Mouse (Mus musculus) liver, embryonic 11.5 days (tissue): ENCODE measurements around the gene Enpp3. TPM values are rescaled to one million over a fixed set of nuclear protein-coding genes. Genes with fewer than 3 reads are reported as not detected.

ENCODE experiments used
- ATAC-seq: fragments of 200-750 bp; cut with Nextera tagmentation; replicated peaks from 2 replicates; pipeline ENCODE4 v1.8.0; 2017; ENCODE audit warnings: moderate number of reproducible peaks, mild to moderate bottlenecking, moderate TSS enrichment, moderate library complexity; ENCODE audit not compliant: low FRiP score
- DNase-seq: peaks from one replicate; pipeline ENCODE4 v3.0.0-alpha.2; 2017; ENCODE audit warnings: low spot score
- H3K27ac ChIP-seq: fragments of 300-500 bp; sonication (generic); 2 replicates; pipeline ENCODE4 v1.5.1; 2014; ENCODE audit warnings: mild to moderate bottlenecking, low read depth, low read length, control low read depth
- H3K27me3 ChIP-seq: fragments of 300-500 bp; sonication (generic); replicated peaks from 2 replicates; pipeline ENCODE4 v1.6.1; 2014; ENCODE audit warnings: low read length, mixed read lengths; ENCODE audit not compliant: control insufficient read depth, insufficient read depth
- H3K36me3 ChIP-seq: fragments of 300-500 bp; sonication (generic); 2 replicates; pipeline ENCODE4 v1.6.1; 2014; ENCODE audit warnings: mild to moderate bottlenecking, low read length, moderate library complexity, mixed read lengths; ENCODE audit not compliant: control insufficient read depth, insufficient read depth
- H3K4me1 ChIP-seq: fragments of 300-500 bp; sonication (generic); replicated peaks from 2 replicates; pipeline ENCODE4 v1.6.1; 2014; ENCODE audit warnings: low read length, mixed read lengths; ENCODE audit not compliant: control insufficient read depth, insufficient read depth
- H3K4me2 ChIP-seq: fragments of 300-500 bp; sonication (generic); 2 replicates; pipeline ENCODE4 v1.6.1; 2014; ENCODE audit warnings: mild to moderate bottlenecking, control low read depth, moderate library complexity
- H3K4me3 ChIP-seq: fragments of 300-500 bp; sonication (generic); 2 replicates; pipeline ENCODE4 v1.5.1; 2014; ENCODE audit warnings: low read depth, low read length, control low read depth
- H3K9ac ChIP-seq: fragments of 300-500 bp; sonication (generic); 2 replicates; pipeline ENCODE4 v1.6.1; 2014; ENCODE audit warnings: low read depth, low read length, control low read depth
- H3K9me3 ChIP-seq: fragments of 300-500 bp; sonication (generic); 2 replicates; pipeline ENCODE4 v1.6.1; 2016; ENCODE audit warnings: low read length, inconsistent platforms, mixed read lengths; ENCODE audit not compliant: control insufficient read depth
- WGBS: fragments of 180-500 bp; shearing (Covaris S2); extraction: QIAGEN DNeasy Blood & Tissue Kit; methylation state at CpG from one replicate; pipeline ENCODE4 v1.1.7; 2014; 5-methylcytosine and 5-hydroxymethylcytosine counted together
- polyA plus RNA-seq: library from polyadenylated mRNA; unstranded; fragments of >200 nt; fragmentation: Nextera tagmentation; extraction: Ambion mirVana; gene quantifications from 2 replicates; pipeline ENCODE4 v1.2.1, GENCODE M21; 2014

The Enpp3 gene
- polyA plus RNA-seq, 1 experiment from 2014 or later = 2.4 TPM

DNA sequence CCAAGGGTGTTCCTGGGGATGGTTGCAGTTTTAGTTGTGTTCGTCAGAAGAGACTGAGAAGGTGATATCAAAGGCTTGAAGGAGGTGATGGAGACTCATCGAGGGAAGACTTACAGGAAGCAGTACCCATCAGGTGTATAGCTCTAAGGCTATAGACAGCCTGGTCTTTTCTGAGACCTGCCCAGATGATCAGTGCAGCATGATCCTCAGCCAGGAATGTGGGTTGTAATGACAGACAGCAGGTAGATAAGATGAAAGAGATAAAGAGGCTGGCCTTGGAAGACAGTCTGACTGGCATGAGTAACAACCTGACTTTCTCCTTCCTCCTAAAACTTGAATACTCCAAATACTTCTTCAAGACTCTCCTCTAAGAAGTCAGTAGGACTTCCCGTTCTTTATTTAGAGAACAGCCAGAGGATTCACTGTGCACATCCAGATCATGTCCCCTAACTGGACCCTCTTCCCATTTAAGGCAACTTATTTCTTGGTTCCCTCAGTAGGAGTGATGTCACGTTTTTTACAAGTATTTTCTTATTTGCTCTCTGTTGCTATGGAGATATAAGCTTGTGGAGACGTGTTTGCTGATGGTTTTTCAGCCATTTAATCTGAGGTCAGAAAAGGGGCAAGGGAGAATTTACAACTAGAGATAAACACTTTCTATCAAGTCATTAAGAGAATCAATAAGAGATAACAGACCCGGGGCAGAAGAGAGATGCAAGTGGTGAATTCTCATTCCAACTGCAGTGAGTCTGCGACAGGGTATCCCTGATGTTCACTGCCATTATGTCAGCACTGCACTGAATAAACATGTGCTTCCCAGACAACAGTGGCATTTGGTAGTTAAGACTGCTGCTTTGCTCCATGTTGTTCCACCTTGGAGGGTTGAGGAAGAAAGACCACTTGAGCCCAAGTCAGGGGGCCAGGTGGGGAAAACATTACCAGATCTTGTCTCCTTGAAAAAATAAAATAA, 101.1 kb downstream of the Enpp3 start:
- Histone ChIP-seq H3K4me2 (no peak overlapping the region), H3K27ac (no peak overlapping the region), H3K4me3 (no peak overlapping the region), H3K9ac (no peak overlapping the region), H3K27me3 (no peaks in the 10 kb centered on the region), H3K4me1 (no peaks in the 10 kb centered on the region), H3K9me3 (no peaks in the 10 kb centered on the region), H3K36me3 (no peaks in the 10 kb centered on the region)
- no peak for DNase-seq
- 54% methylated on average over 7 of the region's 7 CpGs for WGBS
- no peak for ATAC-seq

DNA sequence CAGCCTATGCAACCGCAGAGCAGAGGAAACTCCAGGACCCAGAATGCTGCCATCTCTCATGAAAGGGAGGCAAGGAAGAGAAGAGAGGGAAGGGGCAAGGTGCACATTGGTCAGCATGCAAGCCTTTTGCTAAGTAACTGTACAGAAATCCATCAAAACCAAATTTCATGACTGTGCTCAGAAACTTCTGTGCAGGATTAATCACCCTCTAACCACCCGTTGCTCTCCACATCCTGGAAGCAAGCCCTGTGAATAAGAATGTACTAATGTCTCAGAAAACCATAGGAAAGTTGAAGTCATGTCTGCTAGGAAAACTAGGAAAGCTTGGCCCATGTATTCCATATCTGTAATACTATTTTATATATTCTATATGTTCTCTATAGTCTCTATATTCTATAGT, 103.5 kb downstream of the Enpp3 start:
- no peaks in the 10 kb centered on the region for H3K4me1 ChIP-seq
- no peaks in the 10 kb centered on the region for H3K27me3 ChIP-seq
- ATAC-seq (no peak), DNase-seq (no peak)
- H3K27ac ChIP-seq = no peak overlapping the region
- H3K4me2 ChIP-seq = no peak overlapping the region
- H3K9ac ChIP-seq = no peak overlapping the region
- H3K9me3 ChIP-seq = no peaks in the 10 kb centered on the region
- no peaks in the 10 kb centered on the region for H3K36me3 ChIP-seq
- WGBS = 72% methylated on average over 2 of the region's 2 CpGs
- H3K4me3 ChIP-seq = no peak overlapping the region

DNA sequence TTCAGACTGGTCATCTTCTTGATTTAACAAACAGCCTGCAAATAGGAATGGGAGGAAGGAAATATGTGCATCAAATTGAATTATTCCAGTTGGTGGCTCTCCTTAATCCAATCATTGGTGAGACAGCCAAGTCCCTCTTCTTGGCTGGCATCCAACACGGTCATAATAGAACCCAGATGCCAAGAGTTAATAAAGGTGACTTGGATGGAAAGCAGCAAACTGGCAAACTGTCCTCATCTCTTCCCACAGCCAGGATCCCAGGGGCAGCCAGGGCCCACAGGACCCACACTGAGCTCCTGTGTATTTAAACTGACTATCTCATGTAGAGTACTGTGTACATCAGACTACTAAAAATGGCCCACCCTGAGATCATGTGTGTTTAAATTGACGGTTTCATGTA, 104.2 kb downstream of the Enpp3 start:
- H3K27ac ChIP-seq = no peak overlapping the region
- WGBS = 81% methylated on average over 2 of the region's 2 CpGs
- H3K9ac ChIP-seq = no peak overlapping the region
- no peak overlapping the region for H3K4me2 ChIP-seq
- H3K27me3 ChIP-seq = no peaks in the 10 kb centered on the region
- H3K9me3 ChIP-seq = no peaks in the 10 kb centered on the region
- ATAC-seq (no peak), DNase-seq (no peak)
- H3K36me3 ChIP-seq = no peaks in the 10 kb centered on the region
- H3K4me1 ChIP-seq = no peaks in the 10 kb centered on the region
- no peak overlapping the region for H3K4me3 ChIP-seq

DNA sequence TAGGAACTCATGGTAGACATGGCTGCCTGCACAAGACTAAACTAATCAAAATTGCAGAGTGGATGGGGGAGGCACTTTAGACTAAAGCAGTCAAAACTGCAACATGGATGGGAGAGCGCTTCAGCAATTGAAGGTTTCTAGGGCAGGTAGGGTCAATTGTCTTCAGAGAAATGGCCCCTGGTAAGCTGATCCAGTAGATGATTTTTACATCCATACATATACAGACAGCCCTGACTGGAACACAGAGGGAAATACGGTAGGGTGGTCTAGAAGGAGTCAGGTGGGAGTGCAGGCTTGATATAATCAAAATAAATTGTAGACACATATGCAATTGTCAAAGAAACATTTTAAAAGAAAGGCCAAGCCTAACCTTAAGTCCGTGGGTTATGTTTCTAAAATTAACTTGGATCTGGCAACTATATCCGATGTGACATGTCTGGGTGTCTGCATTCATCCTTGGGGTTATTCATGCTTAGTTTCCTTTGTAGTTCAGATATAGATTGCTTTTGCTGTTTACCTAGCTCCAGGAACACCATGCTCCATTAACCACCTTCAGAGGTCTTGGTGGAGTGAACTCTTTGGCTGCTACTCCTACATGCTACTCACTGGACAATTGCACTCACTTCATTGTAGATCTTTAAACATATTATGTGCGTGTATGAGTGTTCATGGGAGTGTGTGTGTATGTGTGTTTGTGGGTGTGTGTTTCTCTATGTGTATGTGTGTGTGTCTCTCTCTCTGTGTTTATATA, 107.4 kb downstream of the Enpp3 start:
- DNase-seq (no peak), ATAC-seq (no peak)
- Histone ChIP-seq H3K4me3 (no peak overlapping the region), H3K27me3 (no peaks in the 10 kb centered on the region), H3K9ac (no peak overlapping the region), H3K4me1 (peaks cover 7% of the 10 kb centered on the region; the same call in 1 of the 2 replicates), H3K9me3 (no peaks in the 10 kb centered on the region), H3K27ac (no peak overlapping the region), H3K36me3 (no peaks in the 10 kb centered on the region), H3K4me2 (no peak overlapping the region)
- WGBS = 86% methylated on average over 5 of the region's 5 CpGs

DNA sequence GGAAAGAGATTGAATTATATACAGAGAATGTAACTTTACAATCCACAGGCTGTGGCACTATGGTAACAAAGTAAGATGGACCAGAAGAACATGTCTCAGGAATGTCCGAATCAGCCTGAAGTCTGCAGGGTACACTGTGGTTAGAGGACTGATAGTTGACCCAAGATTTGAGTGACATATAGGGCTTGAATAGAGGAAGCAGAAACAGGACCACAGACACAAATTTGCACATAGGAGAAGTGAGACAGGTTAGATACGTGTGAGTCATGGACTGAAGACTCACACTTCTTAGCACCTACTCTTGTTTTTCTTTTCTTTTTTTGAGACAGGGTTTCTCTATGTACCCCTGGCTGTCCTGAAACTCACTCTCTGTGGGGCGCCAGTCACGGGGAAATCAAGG, 115.1 kb downstream of the Enpp3 start:
- DNase-seq (no peak), ATAC-seq (no peak)
- no peaks in the 10 kb centered on the region for H3K9me3 ChIP-seq
- 64% methylated on average over 4 of the region's 4 CpGs for WGBS
- no peak overlapping the region for H3K4me3 ChIP-seq
- H3K27ac ChIP-seq = no peak overlapping the region
- H3K4me1 ChIP-seq = peaks cover 7% of the 10 kb centered on the region; the same call in 1 of the 2 replicates
- H3K27me3 ChIP-seq = no peaks in the 10 kb centered on the region
- H3K9ac ChIP-seq = no peak overlapping the region
- H3K4me2 ChIP-seq = no peak overlapping the region
- H3K36me3 ChIP-seq = no peaks in the 10 kb centered on the region

DNA sequence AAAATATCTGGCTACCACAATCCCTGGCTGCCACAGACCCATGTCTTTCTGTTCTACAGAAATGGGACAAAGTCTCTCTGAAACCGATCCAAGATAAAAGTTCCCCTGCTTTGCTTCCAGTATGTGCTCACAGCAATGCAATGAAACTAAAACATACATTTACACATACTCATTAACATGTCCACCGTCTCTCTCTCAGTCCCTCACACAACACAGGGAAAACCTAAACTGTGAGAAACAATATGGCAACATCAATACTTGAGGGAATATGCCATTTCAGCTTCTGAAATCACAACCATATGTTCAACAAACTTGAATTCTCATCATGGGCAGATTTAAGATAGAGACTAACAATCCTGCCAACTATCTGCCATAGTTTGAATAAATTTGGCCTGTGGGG, 117.4 kb downstream of the Enpp3 start:
- H3K4me1 ChIP-seq = no peaks in the 10 kb centered on the region
- 85% methylated on average over 2 of the region's 2 CpGs for WGBS
- no peaks in the 10 kb centered on the region for H3K27me3 ChIP-seq
- no peak overlapping the region for H3K4me2 ChIP-seq
- DNase-seq (no peak), ATAC-seq (no peak)
- H3K27ac ChIP-seq = no peak overlapping the region
- H3K4me3 ChIP-seq = no peak overlapping the region
- H3K36me3 ChIP-seq = no peaks in the 10 kb centered on the region
- H3K9me3 ChIP-seq = no peaks in the 10 kb centered on the region
- H3K9ac ChIP-seq = no peak overlapping the region

Other genes starting within 250 kb of the Enpp3 start
- 1.5 and 2.6 TPM in 2 replicates for gene Ccn2, start 247.4 kb downstream of the Enpp3 start, polyA plus RNA-seq
- 2.7 TPM in 2 replicates for gene Enpp1, start 130.7 kb downstream of the Enpp3 start, polyA plus RNA-seq
- 20.0 and 22.0 TPM in 2 replicates for gene Med23, start 27.2 kb upstream of the Enpp3 start, polyA plus RNA-seq
- gene Arg1, start 84.7 kb upstream of the Enpp3 start, polyA plus RNA-seq = 5.0 and 5.5 TPM in 2 replicates